Mouse (Mus musculus) kidney, embryonic 15.5 days (tissue): ENCODE results near the gene Pold4. TPM values are rescaled to one million over a fixed set of nuclear protein-coding genes. Genes with fewer than 3 reads are reported as not detected.

ENCODE experiments used
- ATAC-seq: fragments of 200-750 bp; cut with Nextera tagmentation; replicated peaks from 2 replicates; pipeline ENCODE4 v1.8.0; 2017; ENCODE audit warnings: moderate TSS enrichment; ENCODE audit not compliant: low FRiP score
- H3K27ac ChIP-seq: fragments of 300-500 bp; sonication (generic); 2 replicates; pipeline ENCODE4 v1.5.1; 2015; ENCODE audit warnings: mild to moderate bottlenecking, inconsistent platforms
- H3K27me3 ChIP-seq: fragments of 300-500 bp; sonication (generic); 2 replicates; pipeline ENCODE4 v1.6.1; 2015; ENCODE audit warnings: inconsistent platforms
- H3K36me3 ChIP-seq: fragments of 300-500 bp; sonication (generic); 2 replicates; pipeline ENCODE4 v1.6.1; 2015; ENCODE audit warnings: inconsistent platforms
- H3K4me1 ChIP-seq: fragments of 300-500 bp; sonication (generic); 2 replicates; pipeline ENCODE4 v1.6.1; 2015; ENCODE audit warnings: inconsistent platforms
- H3K4me2 ChIP-seq: fragments of 300-500 bp; sonication (generic); 2 replicates; pipeline ENCODE4 v1.6.1; 2015; ENCODE audit warnings: moderate library complexity, mild to moderate bottlenecking, inconsistent platforms
- H3K4me3 ChIP-seq: fragments of 300-500 bp; sonication (generic); replicated peaks from 2 replicates; pipeline ENCODE4 v1.5.1; 2015; ENCODE audit warnings: mild to moderate bottlenecking, inconsistent platforms
- H3K9ac ChIP-seq: fragments of 300-500 bp; sonication (generic); 2 replicates; pipeline ENCODE4 v1.6.1; 2015; ENCODE audit warnings: mild to moderate bottlenecking, inconsistent platforms
- H3K9me3 ChIP-seq: fragments of 300-500 bp; sonication (generic); replicated peaks from 2 replicates; pipeline ENCODE4 v1.6.1; 2016; ENCODE audit warnings: inconsistent platforms
- WGBS: fragments of 180-500 bp; shearing (Covaris S2); methylation state at CpG from one replicate; pipeline ENCODE4 v1.1.7; 2015; ENCODE audit warnings: mixed read lengths; 5-methylcytosine and 5-hydroxymethylcytosine counted together
- polyA plus RNA-seq: library from polyadenylated mRNA; unstranded; fragments of >200 nt; fragmentation: Nextera tagmentation; extraction: Ambion mirVana; gene quantifications from 2 replicates; pipeline ENCODE4 v1.2.1, GENCODE M21; 2015

Gene Pold4
- polyA plus RNA-seq, 1 experiment from 2014 or later, result 27.4 TPM

DNA sequence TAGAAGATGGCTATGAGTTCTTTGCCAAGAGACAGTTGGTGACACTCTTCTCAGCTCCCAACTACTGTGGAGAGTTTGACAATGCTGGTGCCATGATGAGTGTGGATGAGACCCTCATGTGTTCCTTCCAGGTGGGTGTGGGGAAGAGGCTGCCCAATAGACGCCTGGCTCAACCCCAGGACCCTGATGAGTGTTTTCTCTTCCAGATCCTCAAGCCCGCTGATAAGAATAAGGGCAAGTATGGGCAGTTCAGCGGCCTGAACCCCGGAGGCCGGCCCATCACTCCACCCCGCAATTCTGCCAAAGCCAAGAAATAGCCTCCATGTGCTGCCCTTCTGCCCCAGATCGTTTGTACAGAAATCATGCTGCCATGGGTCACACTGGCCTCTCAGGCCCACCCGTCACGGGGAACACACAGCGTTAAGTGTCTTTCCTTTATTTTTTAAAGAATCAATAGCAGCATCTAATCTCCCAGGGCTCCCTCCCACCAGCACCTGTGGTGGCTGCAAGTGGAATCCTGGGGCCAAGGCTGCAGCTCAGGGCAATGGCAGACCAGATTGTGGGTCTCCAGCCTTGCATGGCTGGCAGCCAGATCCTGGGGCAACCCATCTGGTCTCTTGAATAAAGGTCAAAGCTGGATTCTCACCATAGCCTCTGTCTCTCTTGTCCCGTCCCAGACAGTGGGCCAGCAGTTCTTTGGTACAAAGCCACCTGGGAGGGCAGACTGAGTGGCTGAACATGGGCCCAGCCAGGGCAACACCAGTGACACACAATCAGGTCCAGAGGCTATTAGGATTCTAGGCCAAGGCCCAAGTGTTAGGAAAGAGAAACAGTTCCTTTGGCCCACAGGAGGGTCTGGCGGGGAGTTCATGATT lies 36.7 kb upstream of the Pold4 start:
- peaks cover 70% of the 10 kb centered on the region for H3K4me1 ChIP-seq
- 0 out of 2 replicates have a peak overlapping the region, but pooled peaks have one; percentile 77 for H3K4me2 ChIP-seq
- no peaks in the 10 kb centered on the region for H3K27me3 ChIP-seq
- WGBS, result 76% methylated on average over 12 of the region's 12 CpGs
- H3K36me3 ChIP-seq, result peaks cover 67% of the 10 kb centered on the region
- no peak overlapping the region for H3K9ac ChIP-seq
- no peak for ATAC-seq
- H3K27ac ChIP-seq, result 0 out of 2 replicates have a peak overlapping the region, but pooled peaks have one; percentile 45
- H3K9me3 ChIP-seq, result no peaks in the 10 kb centered on the region
- H3K4me3 ChIP-seq, result no peak overlapping the region

DNA sequence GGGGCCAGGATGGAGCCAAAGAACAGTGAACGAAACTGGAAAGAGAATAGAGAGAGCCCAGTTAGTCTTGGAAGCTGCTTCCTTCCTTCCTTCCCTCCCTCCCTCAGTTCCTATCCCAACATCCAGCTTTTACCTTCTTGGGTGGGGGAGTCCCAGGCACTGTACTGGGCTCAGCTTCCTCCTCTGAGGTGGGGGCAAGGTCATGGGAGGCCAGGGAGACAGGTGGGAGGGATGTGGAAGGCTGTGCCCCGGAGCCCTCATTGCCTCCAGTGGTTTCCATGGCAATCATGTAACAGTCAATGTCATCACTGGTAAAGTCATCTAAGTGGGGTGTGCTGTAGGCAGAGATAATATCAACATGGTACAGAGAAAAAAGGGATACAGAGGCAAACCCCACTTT lies 35.7 kb upstream of the Pold4 start:
- no peak overlapping the region for H3K4me2 ChIP-seq
- no peak for ATAC-seq
- no peaks in the 10 kb centered on the region for H3K9me3 ChIP-seq
- peak overlapping the region; percentile 45 for H3K27ac ChIP-seq
- 27% methylated on average over 2 of the region's 2 CpGs for WGBS
- H3K36me3 ChIP-seq, result peaks cover 70% of the 10 kb centered on the region
- H3K4me1 ChIP-seq, result peaks cover 72% of the 10 kb centered on the region
- no peaks in the 10 kb centered on the region for H3K27me3 ChIP-seq
- H3K4me3 ChIP-seq, result no peak overlapping the region
- no peak overlapping the region for H3K9ac ChIP-seq

- peak overlapping the region; percentile 45 for H3K27ac ChIP-seq
- H3K4me2 ChIP-seq, result no peak overlapping the region
- no peaks in the 10 kb centered on the region for H3K27me3 ChIP-seq
- WGBS, result 6% methylated on average over 5 of the region's 5 CpGs
- H3K4me3 ChIP-seq, result no peak overlapping the region
- no peaks in the 10 kb centered on the region for H3K9me3 ChIP-seq
- H3K9ac ChIP-seq, result no peak overlapping the region
- H3K4me1 ChIP-seq, result peaks cover 67% of the 10 kb centered on the region
- H3K36me3 ChIP-seq, result peaks cover 70% of the 10 kb centered on the region
- ATAC-seq, result no peak
Measured at GRCm38 (mm10) chr19:4196548-4196947, 35.2 kb upstream of the Pold4 start.

DNA sequence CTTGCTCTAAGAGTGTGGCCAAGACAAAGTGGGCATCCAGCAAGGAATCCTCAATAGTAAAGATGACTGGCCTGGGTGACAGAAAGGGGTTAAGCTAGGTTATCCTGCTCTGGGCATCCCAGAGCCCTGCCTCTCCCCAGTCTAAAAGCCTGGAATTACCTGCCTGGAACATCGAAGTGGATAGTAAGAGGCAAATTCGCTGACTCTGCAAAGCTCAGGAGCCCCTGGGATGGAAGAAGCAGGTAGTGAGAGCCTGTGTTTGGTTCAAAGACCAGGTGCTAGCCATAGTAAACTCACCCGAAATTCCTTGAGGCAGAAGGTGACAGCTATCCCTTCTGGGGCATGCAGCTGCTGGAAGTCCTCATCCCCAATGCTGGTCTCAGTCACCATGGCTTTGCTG lies 34.5 kb upstream of the Pold4 start:
- H3K9ac ChIP-seq, result no peak overlapping the region; the same call in 1 of the 2 replicates
- ATAC-seq, result no peak
- 0 out of 2 replicates have a peak overlapping the region, but pooled peaks have one; percentile 45 for H3K27ac ChIP-seq
- H3K36me3 ChIP-seq, result peaks cover 70% of the 10 kb centered on the region
- H3K9me3 ChIP-seq, result no peaks in the 10 kb centered on the region
- no peak overlapping the region for H3K4me3 ChIP-seq
- H3K27me3 ChIP-seq, result no peaks in the 10 kb centered on the region
- WGBS, result 63% methylated on average over 3 of the region's 3 CpGs
- H3K4me1 ChIP-seq, result peaks cover 72% of the 10 kb centered on the region
- no peak overlapping the region for H3K4me2 ChIP-seq

DNA sequence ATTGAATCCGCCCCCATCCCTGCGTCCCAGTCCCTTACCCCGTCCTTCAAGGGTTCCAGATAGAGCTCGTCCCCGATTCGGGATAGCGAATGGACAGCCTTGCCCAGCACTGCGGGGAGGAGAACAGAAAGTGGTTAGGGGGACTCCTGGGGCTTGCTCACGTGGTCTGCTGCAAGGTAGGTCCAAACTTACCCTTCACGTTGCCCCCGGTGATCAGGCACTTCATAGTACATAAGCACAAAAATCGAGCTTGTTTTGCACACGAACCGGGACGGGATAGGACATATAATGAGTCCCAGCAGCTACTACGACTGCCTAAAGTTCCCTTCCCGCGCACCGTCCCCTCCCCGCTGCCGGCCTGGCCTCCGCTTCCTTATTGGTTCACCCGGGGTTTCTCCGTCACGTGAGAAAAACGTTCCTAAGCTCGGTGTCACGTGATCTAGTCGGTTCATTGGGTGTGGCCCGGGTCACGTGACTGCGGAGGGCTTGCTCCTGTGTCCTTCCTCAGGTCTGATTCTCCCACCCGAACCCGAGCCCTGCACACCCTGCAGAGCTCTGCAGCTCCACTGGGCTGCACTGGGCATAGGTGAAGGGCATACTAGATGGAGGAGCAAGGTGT lies 30.3 kb upstream of the Pold4 start, which contains the start of gene Rad9a:
Rad9a (minus strand) TSS at position 372 of the 619 bp plus-strand sequence.
- ATAC-seq, result peak; percentile 81
- WGBS, result 0% methylated on average over 34 of the region's 34 CpGs
- Histone ChIP-seq H3K27me3 (peaks cover 5% of the 10 kb centered on the region; the same call in 1 of the 2 replicates), H3K27ac (peak within 1 kb of the TSS; percentile 84), H3K4me3 (peak within 1 kb of the TSS; percentile 76), H3K4me2 (peak within 1 kb of the TSS; percentile 92), H3K9ac (peak within 1 kb of the TSS; percentile 75), H3K9me3 (no peaks in the 10 kb centered on the region), H3K4me1 (peaks cover 44% of the 10 kb centered on the region), H3K36me3 (peaks cover 37% of the 10 kb centered on the region)

DNA sequence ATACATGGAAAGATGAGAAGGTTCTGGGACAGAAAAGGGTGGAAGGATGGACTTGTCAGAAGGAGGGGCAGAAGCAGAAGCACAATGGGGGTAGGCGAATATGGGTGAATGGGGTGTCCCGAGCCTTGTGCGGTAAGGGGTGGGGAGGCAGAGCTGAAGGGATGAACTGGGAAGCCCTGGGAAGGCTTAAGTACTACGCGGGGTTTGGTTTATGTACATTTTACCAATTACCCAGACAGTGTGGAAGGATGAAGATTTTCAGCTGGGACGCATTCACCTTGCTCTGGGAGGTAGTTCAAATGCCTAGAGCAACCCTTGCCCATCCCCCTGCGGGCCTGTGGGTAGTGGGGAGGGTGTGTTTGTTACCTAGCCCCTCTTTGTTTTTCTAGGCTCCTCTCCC lies 29.6 kb upstream of the Pold4 start:
- Histone ChIP-seq H3K4me1 (peaks cover 37% of the 10 kb centered on the region), H3K9ac (peak overlapping the region; percentile 75), H3K9me3 (no peaks in the 10 kb centered on the region), H3K27me3 (peaks cover 5% of the 10 kb centered on the region; the same call in 1 of the 2 replicates), H3K4me2 (peak overlapping the region; percentile 92), H3K27ac (peak overlapping the region; percentile 49; the same call in 1 of the 2 replicates), H3K36me3 (peaks cover 30% of the 10 kb centered on the region), H3K4me3 (peak overlapping the region; percentile 76)
- no peak for ATAC-seq
- 21% methylated on average over 7 of the region's 7 CpGs for WGBS

DNA sequence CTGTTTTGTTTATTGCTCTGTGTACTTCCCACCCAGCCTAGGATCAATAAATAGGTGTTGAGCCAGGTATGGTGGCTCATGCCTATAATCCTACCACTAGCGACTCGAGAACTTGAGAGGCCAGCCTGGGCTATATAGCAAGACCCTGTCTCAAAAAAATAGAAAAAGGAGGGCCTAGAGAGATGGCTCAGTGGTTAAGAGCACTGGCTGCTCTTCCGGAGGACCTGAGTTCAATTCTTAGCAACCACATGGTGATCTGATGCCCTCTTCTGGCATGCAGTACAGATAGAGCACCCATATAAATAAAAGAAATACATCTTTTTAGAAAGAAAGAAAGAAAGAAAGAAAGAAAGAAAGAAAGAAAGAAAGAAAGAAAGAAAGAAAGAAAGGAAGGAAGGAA lies 28.6 kb upstream of the Pold4 start:
- no peaks in the 10 kb centered on the region for H3K9me3 ChIP-seq
- 63% methylated on average over 3 of the region's 3 CpGs for WGBS
- no peak overlapping the region for H3K9ac ChIP-seq

DNA sequence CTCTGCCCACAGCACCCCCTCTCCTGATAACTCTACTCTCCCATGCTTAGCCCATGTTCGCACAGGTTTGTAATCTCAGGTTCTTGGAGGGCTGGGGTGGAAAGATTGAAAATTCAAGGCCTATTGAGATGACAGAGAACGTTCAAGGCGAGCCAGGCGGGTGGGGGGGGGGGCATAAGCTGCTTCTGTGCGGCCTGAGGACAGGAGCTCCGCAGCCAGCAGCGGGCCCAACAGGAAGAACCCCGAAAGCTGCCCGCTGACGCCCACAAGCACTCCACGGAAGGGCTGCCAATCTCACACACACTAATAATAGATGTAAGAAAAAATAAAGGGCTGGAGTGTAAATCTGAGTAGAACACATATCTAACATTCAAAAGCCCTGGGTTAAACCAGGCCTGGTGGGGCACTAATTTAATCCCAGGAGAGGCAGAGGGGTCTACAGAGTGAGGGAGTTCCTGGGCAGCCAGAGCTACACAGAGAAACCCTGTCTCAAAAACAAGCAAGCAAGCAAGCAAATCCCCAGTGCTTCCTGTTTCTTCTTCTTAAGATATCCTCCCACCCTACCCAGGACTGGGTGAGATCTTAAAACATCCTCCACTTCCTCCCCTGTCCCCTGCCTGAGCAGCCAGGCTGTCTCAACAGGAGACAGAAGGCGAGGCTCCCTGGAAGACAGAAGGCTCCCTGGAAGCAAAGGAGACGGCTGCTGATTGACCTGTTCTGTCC lies 27.9 kb upstream of the Pold4 start:
- 65% methylated on average over 13 of the region's 13 CpGs for WGBS
- Histone ChIP-seq H3K36me3 (peaks cover 14% of the 10 kb centered on the region), H3K9me3 (no peaks in the 10 kb centered on the region), H3K9ac (no peak overlapping the region), H3K4me3 (no peak overlapping the region), H3K27ac (peak overlapping the region; percentile 15; the same call in 1 of the 2 replicates), H3K4me1 (peaks cover 29% of the 10 kb centered on the region), H3K27me3 (peaks cover 5% of the 10 kb centered on the region; the same call in 1 of the 2 replicates), H3K4me2 (no peak overlapping the region)
- ATAC-seq, result no peak

More for the DNA sequence above, 28.6 kb upstream of the Pold4 start:
- no peak for ATAC-seq
- Histone ChIP-seq H3K4me3 (no peak overlapping the region), H3K4me1 (peaks cover 29% of the 10 kb centered on the region), H3K4me2 (no peak overlapping the region), H3K27ac (no peak overlapping the region), H3K27me3 (peaks cover 5% of the 10 kb centered on the region; the same call in 1 of the 2 replicates), H3K36me3 (peaks cover 20% of the 10 kb centered on the region)

DNA sequence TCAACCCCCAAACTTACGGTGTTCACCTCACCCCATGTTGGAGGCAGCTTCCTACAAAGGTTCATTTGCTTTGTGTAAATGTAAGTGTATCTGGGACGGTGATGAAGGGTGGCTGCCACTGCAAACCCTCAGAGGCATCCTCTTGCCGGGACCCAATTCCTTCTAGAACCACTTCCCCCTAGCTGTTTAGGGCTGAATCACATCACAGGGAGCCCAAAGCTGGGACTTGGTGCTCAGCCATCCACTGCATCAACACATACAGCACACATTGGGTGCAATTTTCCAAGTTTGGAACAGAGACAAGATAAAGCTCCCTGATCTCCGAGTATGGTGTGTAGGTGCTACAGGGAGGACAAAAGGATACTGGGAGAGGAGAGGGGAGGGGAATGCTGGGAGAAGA lies 26.8 kb upstream of the Pold4 start:
- Histone ChIP-seq H3K4me3 (no peak overlapping the region), H3K9ac (no peak overlapping the region), H3K27me3 (peaks cover 5% of the 10 kb centered on the region; the same call in 1 of the 2 replicates), H3K9me3 (no peaks in the 10 kb centered on the region), H3K27ac (no peak overlapping the region), H3K4me2 (no peak overlapping the region), H3K4me1 (peaks cover 25% of the 10 kb centered on the region), H3K36me3 (peaks cover 3% of the 10 kb centered on the region)
- 70% methylated on average over 4 of the region's 4 CpGs for WGBS
- ATAC-seq, result no peak

- H3K9me3 ChIP-seq, result no peaks in the 10 kb centered on the region
- peak; percentile 67; the same call in 1 of the 2 replicates for ATAC-seq
- peaks cover 23% of the 10 kb centered on the region for H3K4me1 ChIP-seq
- no peaks in the 10 kb centered on the region for H3K36me3 ChIP-seq
- 0% methylated on average over 2 of the region's 2 CpGs for WGBS
- no peak overlapping the region for H3K9ac ChIP-seq
- no peak overlapping the region for H3K4me3 ChIP-seq
- no peak overlapping the region for H3K4me2 ChIP-seq
- peaks cover 10% of the 10 kb centered on the region for H3K27me3 ChIP-seq
- H3K27ac ChIP-seq, result no peak overlapping the region
Measured at GRCm38 (mm10) chr19:4206971-4207370, 24.7 kb upstream of the Pold4 start.

DNA sequence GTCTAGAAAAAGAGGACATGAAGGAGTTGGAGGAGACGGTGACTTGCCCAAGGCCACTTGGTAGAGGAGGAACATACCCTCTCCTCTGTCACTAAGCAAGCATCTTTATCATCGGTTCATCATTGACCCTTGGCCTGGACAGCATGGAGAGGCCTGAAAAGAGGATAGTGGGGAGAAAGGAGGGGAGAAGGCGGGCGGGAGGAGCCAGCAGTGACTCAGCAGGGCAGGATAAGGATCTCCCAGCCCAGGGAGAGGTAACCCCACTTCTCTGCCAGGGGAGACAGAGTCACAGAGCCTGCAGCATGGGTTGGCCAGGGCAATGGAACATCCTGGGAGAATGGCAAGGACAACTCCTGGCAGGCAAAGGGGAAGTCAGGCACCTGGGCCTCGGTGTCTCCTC lies 23.1 kb upstream of the Pold4 start:
- no peaks in the 10 kb centered on the region for H3K36me3 ChIP-seq
- no peak overlapping the region for H3K27ac ChIP-seq
- H3K9me3 ChIP-seq, result no peaks in the 10 kb centered on the region
- no peak overlapping the region for H3K4me3 ChIP-seq
- no peak overlapping the region for H3K9ac ChIP-seq
- H3K4me2 ChIP-seq, result no peak overlapping the region
- no peak for ATAC-seq
- peaks cover 28% of the 10 kb centered on the region for H3K4me1 ChIP-seq
- H3K27me3 ChIP-seq, result peaks cover 10% of the 10 kb centered on the region
- WGBS, result 76% methylated on average over 5 of the region's 5 CpGs
